Mouse (Mus musculus) neural tube, embryonic 12.5 days (tissue): ENCODE results near the gene Rab20. TPM values are rescaled to one million over a fixed set of nuclear protein-coding genes. Genes with fewer than 3 reads are reported as not detected.
"Not testable (repeated sequence)": the region's sequence is repeated elsewhere in the genome, so short reads cannot be mapped to it uniquely, and the experiment has no call there.

Experiments used
- ATAC-seq: fragments of 200-750 bp; cut with Nextera tagmentation; 2 replicates; pipeline ENCODE4 v1.8.0; 2017; ENCODE audit warnings: low read depth, mild to moderate bottlenecking, moderate TSS enrichment, moderate library complexity; ENCODE audit not compliant: low FRiP score
- H3K27ac ChIP-seq: fragments of 300-500 bp; sonication (generic); 2 replicates; pipeline ENCODE4 v1.5.1; 2016
- H3K27me3 ChIP-seq: fragments of 300-500 bp; sonication (generic); replicated peaks from 2 replicates; pipeline ENCODE4 v1.6.1; 2016; ENCODE audit warnings: mild to moderate bottlenecking
- H3K36me3 ChIP-seq: fragments of 300-500 bp; sonication (generic); 2 replicates; pipeline ENCODE4 v1.6.1; 2016; ENCODE audit warnings: mild to moderate bottlenecking
- H3K4me1 ChIP-seq: fragments of 300-500 bp; sonication (generic); 2 replicates; pipeline ENCODE4 v1.6.1; 2016
- H3K4me2 ChIP-seq: fragments of 300-500 bp; sonication (generic); replicated peaks from 2 replicates; pipeline ENCODE4 v1.6.1; 2016; ENCODE audit warnings: mild to moderate bottlenecking
- H3K4me3 ChIP-seq: fragments of 300-500 bp; sonication (generic); 2 replicates; pipeline ENCODE4 v1.5.1; 2016
- H3K9ac ChIP-seq: fragments of 300-500 bp; sonication (generic); 2 replicates; pipeline ENCODE4 v1.6.1; 2016; ENCODE audit warnings: mild to moderate bottlenecking
- H3K9me3 ChIP-seq: fragments of 300-500 bp; sonication (generic); 2 replicates; pipeline ENCODE4 v1.6.1; 2016; ENCODE audit warnings: mild to moderate bottlenecking
- WGBS: fragments of 180-500 bp; shearing (Covaris S2); methylation state at CpG from one replicate; pipeline ENCODE4 v1.1.7; 2016; 5-methylcytosine and 5-hydroxymethylcytosine counted together
- polyA plus RNA-seq: library from polyadenylated mRNA; unstranded; fragments of >200 nt; fragmentation: Nextera tagmentation; extraction: Ambion mirVana; gene quantifications from 2 replicates; pipeline ENCODE4 v1.2.1, GENCODE M21; 2016

Rab20 gene
- polyA plus RNA-seq, 1 experiment from 2014 or later = 0.85 TPM

DNA sequence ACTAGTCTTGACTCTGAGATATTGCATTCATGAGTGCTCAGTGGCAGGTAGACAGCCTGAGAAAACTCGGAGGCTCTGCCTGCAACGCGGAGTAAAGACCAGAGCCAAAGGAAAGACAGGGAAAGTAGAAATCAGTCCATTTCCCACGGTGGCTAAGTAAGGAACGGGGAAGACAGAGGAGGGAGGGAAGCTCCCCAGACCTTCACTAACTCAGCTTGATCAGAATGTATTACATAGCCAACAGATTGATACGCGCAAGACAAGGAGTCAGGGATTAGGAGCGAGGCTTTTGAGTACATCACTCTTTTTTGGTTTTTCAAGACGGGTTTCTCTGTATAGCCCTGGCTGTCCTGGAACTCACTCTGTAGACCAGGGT, 1.3 kb downstream of the Rab20 start:
- Histone ChIP-seq H3K4me1 (peaks cover 23% of the 10 kb centered on the region), H3K4me3 (no peak overlapping the region), H3K9ac (no peak overlapping the region), H3K36me3 (no peaks in the 10 kb centered on the region), H3K27me3 (peaks cover 73% of the 10 kb centered on the region), H3K9me3 (no peaks in the 10 kb centered on the region), H3K27ac (no peak overlapping the region), H3K4me2 (peak overlapping the region; percentile 45)
- ATAC-seq = no peak
- WGBS = 4% methylated on average over 9 of the region's 9 CpGs

- Histone ChIP-seq H3K36me3 (no peaks in the 10 kb centered on the region), H3K4me3 (no peak overlapping the region), H3K27me3 (peaks cover 73% of the 10 kb centered on the region), H3K4me1 (peaks cover 23% of the 10 kb centered on the region), H3K9me3 (no peaks in the 10 kb centered on the region), H3K4me2 (peak overlapping the region; percentile 45), H3K9ac (no peak overlapping the region), H3K27ac (no peak overlapping the region)
- ATAC-seq = no peak
- WGBS = 5% methylated on average over 24 of the region's 24 CpGs
These were observed 2.0 kb downstream of the Rab20 start for GRCm38 (mm10) chr8:11476338-11477177.

DNA sequence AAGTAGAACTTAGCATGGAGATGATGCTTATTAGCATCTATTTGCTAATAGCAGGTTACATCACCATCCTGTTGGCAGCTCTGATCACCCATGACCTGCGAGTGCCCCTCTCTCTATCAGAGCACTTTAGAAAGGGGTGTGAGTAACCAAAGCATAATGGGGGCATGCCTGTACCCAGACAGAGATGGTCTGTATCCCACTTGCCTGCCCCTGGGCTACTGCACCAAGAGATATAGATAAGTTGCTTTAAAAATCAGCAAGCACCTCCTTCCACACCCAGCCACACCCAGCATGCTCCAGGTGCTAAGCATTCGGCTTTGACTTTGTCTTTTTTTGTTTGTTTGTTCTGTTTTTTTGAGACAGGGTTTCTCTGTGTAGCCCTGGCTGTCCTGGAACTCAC, 2.6 kb downstream of the Rab20 start:
- H3K27me3 ChIP-seq = peaks cover 73% of the 10 kb centered on the region
- H3K4me1 ChIP-seq = peaks cover 23% of the 10 kb centered on the region
- no peak overlapping the region for H3K4me3 ChIP-seq
- H3K4me2 ChIP-seq = no peak overlapping the region
- H3K9ac ChIP-seq = no peak overlapping the region
- no peaks in the 10 kb centered on the region for H3K36me3 ChIP-seq
- no peaks in the 10 kb centered on the region for H3K9me3 ChIP-seq
- no peak for ATAC-seq
- 16% methylated on average over 2 of the region's 2 CpGs for WGBS
- no peak overlapping the region for H3K27ac ChIP-seq

GRCm38 (mm10) chr8:11475397-11475796, 3.1 kb downstream of the Rab20 start:
- ATAC-seq = no peak
- Histone ChIP-seq H3K27me3 (peaks cover 69% of the 10 kb centered on the region), H3K9me3 (no peaks in the 10 kb centered on the region), H3K4me1 (peaks cover 23% of the 10 kb centered on the region), H3K36me3 (no peaks in the 10 kb centered on the region), H3K9ac (no peak overlapping the region), H3K4me3 (no peak overlapping the region), H3K27ac (no peak overlapping the region), H3K4me2 (no peak overlapping the region)
- WGBS = 6% methylated on average over 9 of the region's 10 CpGs

DNA sequence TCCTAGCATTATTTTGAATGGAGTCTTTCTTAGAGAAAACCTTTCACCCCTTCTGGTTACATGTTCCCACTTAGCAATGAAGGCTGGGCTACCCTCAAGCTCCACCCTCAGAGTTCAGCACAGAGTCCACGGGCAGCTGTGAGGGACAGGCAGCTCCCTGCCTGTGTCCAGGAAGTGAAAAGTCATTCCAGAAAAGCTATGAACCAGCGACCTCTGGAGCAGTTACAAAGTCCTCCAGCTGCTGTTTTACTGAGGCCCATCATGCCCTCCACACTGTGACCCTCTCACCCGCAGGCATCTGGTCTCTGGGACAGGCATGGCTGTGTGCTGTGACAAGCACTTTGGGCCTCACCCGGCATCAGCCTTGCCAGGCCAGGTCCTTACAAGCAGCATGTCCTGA, 5.4 kb downstream of the Rab20 start:
- WGBS = 26% methylated on average over 4 of the region's 4 CpGs
- H3K27me3 ChIP-seq = peaks cover 46% of the 10 kb centered on the region

DNA sequence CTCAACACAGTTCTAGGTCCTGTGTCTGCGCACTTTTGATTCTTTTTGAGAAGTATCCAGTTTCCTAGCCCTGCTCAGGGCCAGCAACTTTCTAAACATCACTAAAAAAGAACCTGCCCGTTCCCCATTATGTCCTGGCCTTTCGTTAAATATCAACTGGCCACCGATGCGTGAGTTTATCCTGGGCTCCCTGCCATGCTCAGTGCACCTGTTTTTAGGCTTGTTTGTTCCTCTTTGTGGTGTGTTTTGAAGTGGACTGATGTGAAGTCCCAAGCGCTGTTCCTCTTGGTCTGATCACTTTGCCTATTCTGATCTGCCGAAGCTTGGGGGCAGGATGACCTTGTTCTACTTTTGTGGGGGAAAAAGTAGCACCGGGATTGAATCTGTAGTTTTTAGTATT, 7.2 kb downstream of the Rab20 start:
- ATAC-seq = no peak
- H3K4me2 ChIP-seq = no peak overlapping the region
- H3K27ac ChIP-seq = no peak overlapping the region
- H3K4me1 ChIP-seq = 0 out of 2 replicates have a peak, but pooled peaks cover 3% of the 10 kb centered on the region
- peaks cover 28% of the 10 kb centered on the region for H3K27me3 ChIP-seq
- 55% methylated on average over 8 of the region's 8 CpGs for WGBS
- H3K9me3 ChIP-seq = peaks cover 7% of the 10 kb centered on the region; the same call in 1 of the 2 replicates
- no peak overlapping the region for H3K4me3 ChIP-seq
- H3K9ac ChIP-seq = no peak overlapping the region
- no peaks in the 10 kb centered on the region for H3K36me3 ChIP-seq

More for the DNA sequence above, 5.4 kb downstream of the Rab20 start:
- ATAC-seq = no peak
- H3K9me3 ChIP-seq = no peaks in the 10 kb centered on the region
- H3K27ac ChIP-seq = no peak overlapping the region
- no peak overlapping the region for H3K4me3 ChIP-seq
- no peak overlapping the region for H3K4me2 ChIP-seq
- no peak overlapping the region for H3K9ac ChIP-seq
- peaks cover 17% of the 10 kb centered on the region for H3K4me1 ChIP-seq
- no peaks in the 10 kb centered on the region for H3K36me3 ChIP-seq

DNA sequence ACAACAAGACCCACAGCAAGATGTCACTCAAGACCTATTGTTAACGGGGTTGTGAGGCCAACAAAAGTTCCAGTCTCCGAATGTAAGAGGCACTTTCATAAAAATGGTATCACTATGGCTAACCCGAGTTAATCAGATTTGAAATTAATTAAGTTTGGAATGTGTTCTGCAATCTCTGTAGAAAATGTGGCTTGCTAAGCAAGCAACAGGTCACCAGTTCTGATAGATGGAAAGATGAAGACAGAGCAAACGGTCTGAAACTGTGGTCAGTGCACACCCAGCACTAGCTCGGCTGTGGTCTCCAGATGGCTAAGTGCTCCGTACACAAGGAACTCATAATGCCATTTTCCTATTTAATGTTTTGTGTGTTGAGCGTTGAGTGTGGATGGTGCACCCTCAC, 7.8 kb downstream of the Rab20 start:
- H3K4me3 ChIP-seq = no peak overlapping the region
- H3K9ac ChIP-seq = no peak overlapping the region
- WGBS = 83% methylated on average over 7 of the region's 7 CpGs
- no peak overlapping the region for H3K4me2 ChIP-seq
- H3K27ac ChIP-seq = no peak overlapping the region
- 0 out of 2 replicates have a peak, but pooled peaks cover 3% of the 10 kb centered on the region for H3K4me1 ChIP-seq
- H3K36me3 ChIP-seq = no peaks in the 10 kb centered on the region
- ATAC-seq = no peak
- peaks cover 7% of the 10 kb centered on the region; the same call in 1 of the 2 replicates for H3K9me3 ChIP-seq
- H3K27me3 ChIP-seq = peaks cover 22% of the 10 kb centered on the region

DNA sequence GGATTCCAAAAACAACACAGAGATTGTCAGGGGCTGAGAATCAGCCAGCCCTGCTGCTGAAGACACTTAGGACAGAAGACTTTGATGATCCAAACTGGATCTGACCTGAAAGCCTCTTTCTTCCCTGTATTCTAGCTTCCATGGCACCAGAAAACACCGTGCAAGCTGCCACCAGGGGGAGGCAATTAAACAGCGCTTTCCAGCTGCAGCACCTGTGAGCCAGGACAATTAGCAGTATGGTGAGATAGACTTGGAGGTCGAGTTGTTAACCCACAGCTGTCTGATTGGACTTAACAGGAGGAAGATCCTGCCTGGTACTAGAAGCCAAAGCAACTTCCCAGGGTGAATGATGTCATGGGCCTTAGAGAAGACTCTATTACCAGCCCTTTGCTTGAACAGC, 9.4 kb downstream of the Rab20 start:
- Histone ChIP-seq H3K4me2 (no peak overlapping the region), H3K4me3 (no peak overlapping the region), H3K4me1 (0 out of 2 replicates have a peak, but pooled peaks cover 3% of the 10 kb centered on the region), H3K27ac (no peak overlapping the region), H3K9ac (no peak overlapping the region), H3K27me3 (peaks cover 7% of the 10 kb centered on the region), H3K9me3 (peaks cover 7% of the 10 kb centered on the region; the same call in 1 of the 2 replicates), H3K36me3 (no peaks in the 10 kb centered on the region)
- 4% methylated on average over 3 of the region's 3 CpGs for WGBS
- ATAC-seq = no peak

DNA sequence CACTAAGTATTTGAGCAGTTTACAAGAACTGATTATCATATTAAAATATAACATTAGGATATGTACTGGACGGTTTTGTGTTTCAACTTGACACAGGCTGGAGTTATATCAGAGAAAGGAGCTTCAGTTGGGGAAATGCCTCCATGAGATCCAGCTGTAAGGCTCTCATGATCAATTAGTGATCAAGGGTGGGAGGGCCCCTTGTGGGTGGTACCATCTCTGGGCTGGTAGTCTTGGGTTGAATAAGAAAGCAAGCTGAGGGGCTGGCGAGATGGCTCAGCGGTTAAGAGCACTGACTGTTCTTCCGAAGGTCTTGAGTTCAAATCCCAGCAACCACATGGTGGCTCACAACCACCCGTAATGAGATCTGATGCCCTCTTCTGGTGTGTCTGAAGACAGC, 12.0 kb downstream of the Rab20 start:
- ATAC-seq, H3K4me2 ChIP-seq: not testable (repeated sequence)

DNA sequence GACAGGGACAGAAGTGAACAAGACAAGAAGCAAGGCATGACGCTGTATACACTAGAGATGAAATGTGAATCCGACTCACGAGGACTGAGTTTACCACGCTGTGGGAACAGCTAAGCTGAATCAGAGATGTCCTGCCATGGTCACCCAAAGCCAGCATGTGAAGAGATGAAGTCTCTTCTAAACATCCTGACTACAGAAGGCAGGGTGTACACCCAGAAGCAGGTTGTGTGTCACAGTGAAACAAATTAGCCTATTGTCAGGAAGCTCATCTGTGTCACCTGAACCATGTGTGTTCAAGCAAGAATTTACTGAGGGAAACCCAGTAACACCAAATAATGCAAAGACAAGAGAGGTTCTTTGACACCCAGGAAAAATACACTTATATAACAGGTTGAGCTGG, 12.9 kb downstream of the Rab20 start:
- H3K9me3 ChIP-seq = peaks cover 7% of the 10 kb centered on the region; the same call in 1 of the 2 replicates
- no peak overlapping the region for H3K27ac ChIP-seq
- H3K36me3 ChIP-seq = no peaks in the 10 kb centered on the region
- no peak overlapping the region for H3K4me2 ChIP-seq
- 94% methylated on average over 4 of the region's 4 CpGs for WGBS
- no peak overlapping the region for H3K9ac ChIP-seq
- no peaks in the 10 kb centered on the region for H3K27me3 ChIP-seq
- no peak for ATAC-seq
- peaks cover 3% of the 10 kb centered on the region; the same call in 1 of the 2 replicates for H3K4me1 ChIP-seq
- H3K4me3 ChIP-seq = no peak overlapping the region

More for the DNA sequence above, 12.0 kb downstream of the Rab20 start:
- not testable (repeated sequence) for H3K4me3 ChIP-seq, H3K4me1 ChIP-seq, H3K36me3 ChIP-seq, H3K9ac ChIP-seq, H3K27me3 ChIP-seq, H3K27ac ChIP-seq, H3K9me3 ChIP-seq
- 89% methylated on average over 5 of the region's 5 CpGs for WGBS

GRCm38 (mm10) chr8:11464707-11464964, 13.9 kb downstream of the Rab20 start:
- H3K27me3 ChIP-seq = no peaks in the 10 kb centered on the region
- no peak overlapping the region for H3K27ac ChIP-seq
- no peaks in the 10 kb centered on the region for H3K36me3 ChIP-seq
- no peak overlapping the region for H3K4me3 ChIP-seq
- H3K4me1 ChIP-seq = peaks cover 3% of the 10 kb centered on the region; the same call in 1 of the 2 replicates
- ATAC-seq = no peak
- peaks cover 7% of the 10 kb centered on the region; the same call in 1 of the 2 replicates for H3K9me3 ChIP-seq
- H3K9ac ChIP-seq = no peak overlapping the region
- H3K4me2 ChIP-seq = no peak overlapping the region
- 85% methylated on average over 3 of the region's 3 CpGs for WGBS

DNA sequence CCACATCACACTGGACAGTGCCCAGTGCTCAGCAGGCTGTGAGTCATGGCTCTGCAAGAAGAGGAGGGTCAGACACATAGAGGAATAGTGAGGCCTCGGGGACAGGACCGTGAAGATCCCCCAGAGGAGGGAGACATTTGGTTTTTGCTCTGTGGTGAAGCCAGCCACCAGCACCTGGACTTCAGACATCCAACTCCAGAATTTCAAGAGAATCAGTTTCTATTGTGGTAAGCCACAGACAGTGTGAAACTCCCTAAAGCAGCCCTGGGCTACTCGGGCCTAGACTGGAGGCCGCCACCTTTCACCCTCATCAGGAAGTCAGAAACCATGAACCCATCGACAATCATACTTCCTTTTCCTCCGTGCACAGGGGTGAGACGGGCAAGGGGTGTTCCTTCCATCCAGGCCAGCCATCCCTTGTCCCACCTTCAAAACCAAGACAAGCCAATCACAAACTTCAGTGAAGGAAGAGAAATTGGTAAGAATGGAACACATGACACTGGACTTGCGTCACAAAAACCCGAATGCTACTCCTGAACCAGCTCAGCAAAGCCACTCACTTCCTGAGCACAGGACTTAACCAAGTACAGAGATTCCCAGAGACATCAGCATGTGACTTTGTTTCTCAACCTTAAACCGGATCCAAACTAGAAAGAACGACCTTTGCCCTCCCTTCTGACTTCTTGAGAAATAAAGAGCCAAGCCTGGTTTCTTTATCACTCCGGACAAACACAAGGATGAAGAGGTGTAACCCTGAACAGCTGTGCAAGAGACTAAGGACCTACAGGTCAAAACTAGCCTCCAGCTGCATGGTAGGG, 14.4 kb downstream of the Rab20 start:
- ATAC-seq = no peak
- Histone ChIP-seq H3K4me3 (no peak overlapping the region), H3K4me2 (no peak overlapping the region), H3K9ac (no peak overlapping the region), H3K27me3 (no peaks in the 10 kb centered on the region), H3K27ac (no peak overlapping the region), H3K36me3 (no peaks in the 10 kb centered on the region), H3K9me3 (peaks cover 7% of the 10 kb centered on the region; the same call in 1 of the 2 replicates), H3K4me1 (peaks cover 3% of the 10 kb centered on the region; the same call in 1 of the 2 replicates)
- WGBS = 83% methylated on average over 12 of the region's 12 CpGs
